Mouse (Mus musculus) left cerebral cortex, adult 6 months (tissue): Measurements from ENCODE around the gene Rtl10. TPM values are rescaled to one million over a fixed set of nuclear protein-coding genes. Genes with fewer than 3 reads are reported as not detected.

ENCODE experiments used
- long read RNA-seq, 2 experiments: library from polyadenylated mRNA; unstranded; transcript quantifications; one replicate each; pipeline ENCODE4 v2.0.0; 2019 to 2020
- polyA plus RNA-seq: library from polyadenylated mRNA; unstranded; fragments of <200 nt; fragmentation: Nextera tagmentation; gene quantifications from 2 replicates; pipeline ENCODE4 v1.2.3, GENCODE M21; 2021

The Rtl10 gene
- polyA plus RNA-seq = 2.3 and 2.7 TPM in 2 replicates
- long read RNA-seq, experiment 1, partial matches to known transcripts = 1 of 3 reads
- long read RNA-seq, experiment 1, other reads (novel, unspliced or antisense) = 0 of 3 reads
- long read RNA-seq, experiment 2, partial matches to known transcripts = 0 of 1 reads
- long read RNA-seq, experiment 2, other reads (novel, unspliced or antisense) = 0 of 1 reads

DNA sequence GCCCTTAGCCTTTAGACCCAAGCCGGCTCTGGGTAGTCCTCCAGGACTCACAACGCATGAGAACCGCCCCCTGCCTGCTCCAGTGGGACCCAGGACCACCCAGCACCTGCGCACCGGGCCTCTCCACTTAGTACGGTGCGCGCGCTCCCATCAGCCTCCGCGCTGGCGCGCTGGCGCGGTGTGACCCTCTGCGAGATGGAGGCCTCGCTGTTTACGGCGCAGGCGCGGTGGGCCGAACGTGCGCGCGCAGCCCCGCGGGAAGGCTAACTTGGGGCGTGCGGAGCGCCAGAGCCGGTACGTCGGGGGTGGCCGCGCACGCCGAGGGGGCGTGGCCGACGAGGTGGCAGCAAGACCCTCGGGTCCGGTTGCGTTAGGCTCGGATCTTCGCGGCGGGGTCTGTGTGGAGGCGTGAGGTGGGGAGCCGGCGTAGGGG is at the start of gene Rtl10, which contains the start of gene Gnb1l:
Gene Rtl10 (plus strand): TSS at position 344 of the 433 bp plus-strand sequence.
Gene Gnb1l (plus strand): TSS at position 156 of the 433 bp plus-strand sequence.

Other genes with a start within 250 kb of the Rtl10 start
- gene Gm49776, start 240.6 kb upstream of the Rtl10 start, polyA plus RNA-seq = not detected in 2 replicates
- gene Dgcr8, start 209.7 kb upstream of the Rtl10 start, polyA plus RNA-seq = 7.7 and 9.7 TPM in 2 replicates
- gene Tango2, start 150.8 kb upstream of the Rtl10 start, polyA plus RNA-seq = 157 and 170 TPM in 2 replicates
- gene Arvcf, start 150.7 kb upstream of the Rtl10 start, polyA plus RNA-seq = 8.2 and 9.8 TPM in 2 replicates
- 43.7 and 49.9 TPM in 2 replicates for gene Txnrd2, start 72.5 kb upstream of the Rtl10 start, polyA plus RNA-seq
- 178 and 179 TPM in 2 replicates for gene Comt, start 72.0 kb upstream of the Rtl10 start, polyA plus RNA-seq
- 10.3 and 11.3 TPM in 2 replicates for gene Gnb1l, start 188 bp upstream of the Rtl10 start, polyA plus RNA-seq
- gene Tbx1, start 91.8 kb downstream of the Rtl10 start, polyA plus RNA-seq = 0.22 and 1.9 TPM in 2 replicates
- gene Gp1bb, start 123.5 kb downstream of the Rtl10 start, polyA plus RNA-seq = 0.78 and 0.85 TPM in 2 replicates
- gene Gm49601, start 127.5 kb downstream of the Rtl10 start, polyA plus RNA-seq = 45.5 and 54.2 TPM in 2 replicates
- gene Sept5, start 131.1 kb downstream of the Rtl10 start, polyA plus RNA-seq = 105 and 304 TPM in 2 replicates